Mouse (Mus musculus): ENCODE results near the gene Celsr1.

DNA sequence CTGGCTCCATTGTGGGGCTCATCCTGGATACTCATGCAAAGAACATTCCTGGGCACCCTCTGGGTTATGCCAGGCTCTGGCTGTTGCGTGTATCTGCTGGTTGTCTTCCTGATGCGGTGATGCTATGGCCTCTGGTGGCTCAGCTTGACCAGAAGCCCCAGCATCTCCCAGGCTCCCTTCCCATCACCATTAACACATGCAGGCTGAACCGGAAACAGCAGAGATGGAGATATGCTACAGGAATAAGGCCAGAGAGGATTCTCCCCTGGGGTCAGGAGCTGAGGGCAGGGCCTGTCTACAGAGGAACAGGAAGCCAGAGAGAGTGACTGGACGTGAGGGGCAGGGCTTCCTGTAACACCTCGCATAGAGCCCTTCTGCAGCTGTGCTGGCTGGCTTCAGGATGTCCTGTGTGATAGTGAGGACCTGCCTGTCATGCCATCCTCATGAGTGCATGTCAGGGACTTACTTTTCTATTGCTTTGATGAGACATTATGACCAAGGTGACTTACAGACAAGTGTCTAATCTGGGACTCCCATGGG, 22.7 kb upstream of the Celsr1 start:
- TF ChIP-seq GATA1 (IDR thresholded peaks at IDR 0.05; ENCODE audit: borderline replicate concordance, low read length) (no peak), CTCF (IDR thresholded peaks at IDR 0.05; ENCODE audit: low read depth, low read length) (no peak), POLR2AphosphoS5 (IDR thresholded peaks at IDR 0.05; ENCODE audit: insufficient replicate concordance, low read depth, low read length) (no peak), TAL1 (conservative IDR thresholded peaks at IDR 0.05; ENCODE audit: low read depth, low read length) (no peak), GATA2 (IDR thresholded peaks at IDR 0.05; ENCODE audit: borderline replicate concordance, low read depth, low read length) (no peak)
